Mouse (Mus musculus) embryo, embryonic 9.5 days (tissue): ENCODE data around the gene Rnpep.
A peak's percentile ranks its signal among the peaks of the same experiment; 100 is the strongest.
"Not testable (repeated sequence)": the region's sequence is repeated elsewhere in the genome, so short reads cannot be mapped to it uniquely, and the experiment has no call there.

Experiments
- DNase-seq: peaks from one replicate; pipeline ENCODE4 v3.0.0-alpha.2; 2017; ENCODE audit errors: extremely low spot score

The Rnpep gene

GRCm38 (mm10) chr1:135258380-135259127 lies 25.3 kb downstream of the Rnpep start, which contains the start of gene Elf3:
Gene Elf3, minus strand, starts transcription at chr1:135258568.
- DNase-seq = peak; percentile 70

- DNase-seq = no peak
These were observed 27.6 kb downstream of the Rnpep start for GRCm38 (mm10) chr1:135256299-135256698.

GRCm38 (mm10) chr1:135252854-135253253 lies 31.0 kb downstream of the Rnpep start:
- DNase-seq = no peak

- no peak for DNase-seq
These were observed 32.5 kb downstream of the Rnpep start for GRCm38 (mm10) chr1:135251405-135251804.

GRCm38 (mm10) chr1:135250706-135251105 lies 33.2 kb downstream of the Rnpep start:
- DNase-seq = no peak

- DNase-seq = peak; percentile 19
These were observed 35.4 kb downstream of the Rnpep start for GRCm38 (mm10) chr1:135248434-135248850.

GRCm38 (mm10) chr1:135244014-135244413 lies 39.9 kb downstream of the Rnpep start:
- no peak for DNase-seq

- DNase-seq = not testable (repeated sequence)
These were observed 43.7 kb downstream of the Rnpep start for GRCm38 (mm10) chr1:135240206-135240605.

GRCm38 (mm10) chr1:135237131-135237851 lies 46.6 kb downstream of the Rnpep start:
- DNase-seq = no peak

- no peak for DNase-seq
These were observed 49.1 kb downstream of the Rnpep start for GRCm38 (mm10) chr1:135234771-135235170.

GRCm38 (mm10) chr1:135233961-135234360 lies 49.9 kb downstream of the Rnpep start:
- no peak for DNase-seq

GRCm38 (mm10) chr1:135231878-135232277 lies 52.0 kb downstream of the Rnpep start:
- DNase-seq = not testable (repeated sequence)

- DNase-seq = no peak
These were observed 56.4 kb downstream of the Rnpep start for GRCm38 (mm10) chr1:135227339-135227950.

GRCm38 (mm10) chr1:135224981-135225604 lies 58.8 kb downstream of the Rnpep start:
- DNase-seq = no peak

- DNase-seq = no peak
These were observed 59.7 kb downstream of the Rnpep start for GRCm38 (mm10) chr1:135224147-135224546.

- DNase-seq = no peak
These were observed 66.2 kb downstream of the Rnpep start for GRCm38 (mm10) chr1:135217607-135218233.

- DNase-seq = no peak
These were observed 69.9 kb downstream of the Rnpep start for GRCm38 (mm10) chr1:135213772-135214640.
